Mouse (Mus musculus): ENCODE data around the gene Mrpl30.

DNA sequence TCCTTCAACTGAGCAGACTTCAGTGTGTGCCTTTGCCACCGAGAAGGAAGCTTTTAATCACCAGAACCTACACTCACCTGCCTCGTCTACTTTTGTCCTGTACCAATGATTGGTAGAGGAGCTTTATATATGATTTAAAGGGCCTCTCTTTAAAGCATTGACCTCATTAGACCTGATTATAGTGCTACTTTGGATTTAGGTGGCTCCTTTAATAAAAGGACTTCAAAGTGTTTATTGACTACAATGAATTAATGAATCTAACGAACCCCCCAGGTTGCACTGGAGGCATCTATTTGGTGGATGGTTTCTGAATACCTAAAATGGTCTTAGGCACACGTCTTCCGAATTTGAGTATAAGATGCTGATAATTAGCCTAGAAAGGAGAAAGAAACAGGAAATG, 26.1 kb downstream of the Mrpl30 start, which contains the start of gene Lyg2:
- TF ChIP-seq CTCF (IDR thresholded peaks at IDR 0.05; ENCODE audit: low read depth, low read length) (no peak), POLR2A (IDR thresholded peaks at IDR 0.05; ENCODE audit: borderline replicate concordance, low read depth, low read length) (no peak)
